Mouse (Mus musculus): ENCODE measurements at regions not wholly inside any gene's neighbourhood (a gene's known extent, or its start where the extent isn't known, plus 50 kb on each side); places are given as distances from the start of the nearest gene placed in this dataset.

- H3K4me3 ChIP-seq (ENCODE audit: control insufficient read depth in 1 of 2, insufficient read depth in 1 of 2, low read depth in 2 of 2, low read length in 2 of 2), result no peak overlapping the region
- H3K27me3 ChIP-seq (ENCODE audit: control insufficient read depth in 1 of 2, insufficient read depth in 2 of 2, low read length in 2 of 2), result no peaks in the 10 kb centered on the region
- H3K9me3 ChIP-seq (replicated peaks; ENCODE audit: insufficient read depth, low read length), result no peaks in the 10 kb centered on the region
- no peak overlapping the region for H3K9ac ChIP-seq (ENCODE audit: control insufficient read depth, low read depth, low read length, poor library complexity, severe bottlenecking)
- H3K79me2 ChIP-seq (ENCODE audit: control insufficient read depth, insufficient read depth, low read length, poor library complexity), result no peaks in the 10 kb centered on the region
- no peak for DNase-seq (ENCODE audit: low read depth, low spot score)
- no peaks in the 10 kb centered on the region for H3K36me3 ChIP-seq (ENCODE audit: control insufficient read depth in 1 of 2, insufficient read depth in 2 of 2, low read length in 2 of 2)
- no peaks in the 10 kb centered on the region for H3K4me1 ChIP-seq (ENCODE audit: control insufficient read depth in 1 of 2, insufficient read depth in 2 of 2, low read length in 2 of 2)
- no peak for TF ChIP-seq SIN3A (IDR thresholded peaks at IDR 0.05; ENCODE audit: low read length)
- no peak for TF ChIP-seq CHD2 (IDR thresholded peaks at IDR 0.05; ENCODE audit: low read length)
- TF ChIP-seq UBTF (IDR thresholded peaks at IDR 0.05; ENCODE audit: borderline replicate concordance, insufficient read depth, low read depth, low read length), result no peak
- H3K27ac ChIP-seq (ENCODE audit: control insufficient read depth, low read depth, low read length), result no peak overlapping the region
Observed at GRCm38 (mm10) chr13:41704806-41705205, 99.1 kb downstream of the Tmem170b start.

- no peak for DNase-seq (ENCODE audit: low read depth, low spot score)
- H3K36me3 ChIP-seq (ENCODE audit: control insufficient read depth in 1 of 2, insufficient read depth in 2 of 2, low read length in 2 of 2), result no peaks in the 10 kb centered on the region
- no peaks in the 10 kb centered on the region for H3K9me3 ChIP-seq (replicated peaks; ENCODE audit: insufficient read depth, low read length)
- H3K9ac ChIP-seq (ENCODE audit: control insufficient read depth, low read depth, low read length, poor library complexity, severe bottlenecking), result no peak overlapping the region
- no peak overlapping the region for H3K4me3 ChIP-seq (ENCODE audit: control insufficient read depth in 1 of 2, insufficient read depth in 1 of 2, low read depth in 2 of 2, low read length in 2 of 2)
- H3K4me1 ChIP-seq (ENCODE audit: control insufficient read depth in 1 of 2, insufficient read depth in 2 of 2, low read length in 2 of 2), result no peaks in the 10 kb centered on the region
- H3K27me3 ChIP-seq (ENCODE audit: control insufficient read depth in 1 of 2, insufficient read depth in 2 of 2, low read length in 2 of 2), result no peaks in the 10 kb centered on the region
- H3K27ac ChIP-seq (ENCODE audit: control insufficient read depth, low read depth, low read length), result no peak overlapping the region
- no peaks in the 10 kb centered on the region for H3K79me2 ChIP-seq (ENCODE audit: control insufficient read depth, insufficient read depth, low read length, poor library complexity)
- TF ChIP-seq NELFE (IDR thresholded peaks at IDR 0.05; ENCODE audit: low read depth, low read length), result no peak
- no peak for TF ChIP-seq RAD21 (IDR thresholded peaks at IDR 0.05; ENCODE audit: low read depth, low read length)
- TF ChIP-seq ETS1 (IDR thresholded peaks at IDR 0.05; ENCODE audit: low read depth, low read length), result no peak
- TF ChIP-seq MYC (IDR thresholded peaks at IDR 0.05; ENCODE audit: low read depth, low read length), result no peak
- no peak for TF ChIP-seq MEF2A (IDR thresholded peaks at IDR 0.05; ENCODE audit: extremely low read depth, insufficient replicate concordance, low read depth, low read length, poor library complexity, severe bottlenecking)
- TF ChIP-seq TAL1 (IDR thresholded peaks at IDR 0.05; ENCODE audit: low read length), result no peak
- no peak for TF ChIP-seq GATA1 (IDR thresholded peaks at IDR 0.05; ENCODE audit: low read depth, low read length)
- TF ChIP-seq POLR2AphosphoS5 (IDR thresholded peaks at IDR 0.05; ENCODE audit: borderline replicate concordance, low read depth, low read length), result no peak
- TF ChIP-seq TCF12 (IDR thresholded peaks at IDR 0.05; ENCODE audit: low read depth, low read length), result no peak
- no peak for TF ChIP-seq ZMIZ1 (IDR thresholded peaks at IDR 0.05; ENCODE audit: low read depth, low read length)
Observed at GRCm38 (mm10) chr13:41705636-41706035, 99.9 kb downstream of the Tmem170b start.

GRCm38 (mm10) chr13:41707811-41708210, 102.1 kb downstream of the Tmem170b start:
- H3K36me3 ChIP-seq (ENCODE audit: control insufficient read depth in 1 of 2, insufficient read depth in 2 of 2, low read length in 2 of 2), result no peaks in the 10 kb centered on the region
- no peaks in the 10 kb centered on the region for H3K4me1 ChIP-seq (ENCODE audit: control insufficient read depth in 1 of 2, insufficient read depth in 2 of 2, low read length in 2 of 2)
- no peak overlapping the region for H3K9ac ChIP-seq (ENCODE audit: control insufficient read depth, low read depth, low read length, poor library complexity, severe bottlenecking)
- H3K9me3 ChIP-seq (replicated peaks; ENCODE audit: insufficient read depth, low read length), result no peaks in the 10 kb centered on the region
- TF ChIP-seq UBTF (IDR thresholded peaks at IDR 0.05; ENCODE audit: borderline replicate concordance, insufficient read depth, low read depth, low read length), result no peak
- no peak for TF ChIP-seq SMC3 (IDR thresholded peaks at IDR 0.05; ENCODE audit: low read depth, low read length)
- no peak for TF ChIP-seq MAZ (IDR thresholded peaks at IDR 0.05; ENCODE audit: low read depth, low read length)
- no peak for TF ChIP-seq ELF1 (IDR thresholded peaks at IDR 0.05; ENCODE audit: low read depth, low read length)
- no peak for TF ChIP-seq POLR2AphosphoS5 (IDR thresholded peaks at IDR 0.05; ENCODE audit: borderline replicate concordance, low read depth, low read length)
- TF ChIP-seq POLR2A (IDR thresholded peaks at IDR 0.05; ENCODE audit: control insufficient read depth in 1 of 2, insufficient read depth in 1 of 2, low read depth in 1 of 2, low read length in 2 of 2, poor library complexity in 1 of 2), result no peak
- no peak for TF ChIP-seq TBP (IDR thresholded peaks at IDR 0.05; ENCODE audit: low read depth, low read length)
- no peak for TF ChIP-seq ZMIZ1 (IDR thresholded peaks at IDR 0.05; ENCODE audit: low read depth, low read length)
- no peak overlapping the region for H3K4me3 ChIP-seq (ENCODE audit: control insufficient read depth in 1 of 2, insufficient read depth in 1 of 2, low read depth in 2 of 2, low read length in 2 of 2)
- no peaks in the 10 kb centered on the region for H3K79me2 ChIP-seq (ENCODE audit: control insufficient read depth, insufficient read depth, low read length, poor library complexity)
- no peak for DNase-seq (ENCODE audit: low read depth, low spot score)
- no peak overlapping the region for H3K27ac ChIP-seq (ENCODE audit: control insufficient read depth, low read depth, low read length)
- H3K27me3 ChIP-seq (ENCODE audit: control insufficient read depth in 1 of 2, insufficient read depth in 2 of 2, low read length in 2 of 2), result no peaks in the 10 kb centered on the region
